Mouse (Mus musculus): ENCODE data around the gene Spata2l. TPM values are rescaled to one million over a fixed set of nuclear protein-coding genes. Genes with fewer than 3 reads are reported as not detected.
"Not testable (repeated sequence)": the region's sequence is repeated elsewhere in the genome, so short reads cannot be mapped to it uniquely, and the experiment has no call there.

The Spata2l gene
- polyA plus RNA-seq, 1 experiment from 2014 or later = 2.5 TPM

DNA sequence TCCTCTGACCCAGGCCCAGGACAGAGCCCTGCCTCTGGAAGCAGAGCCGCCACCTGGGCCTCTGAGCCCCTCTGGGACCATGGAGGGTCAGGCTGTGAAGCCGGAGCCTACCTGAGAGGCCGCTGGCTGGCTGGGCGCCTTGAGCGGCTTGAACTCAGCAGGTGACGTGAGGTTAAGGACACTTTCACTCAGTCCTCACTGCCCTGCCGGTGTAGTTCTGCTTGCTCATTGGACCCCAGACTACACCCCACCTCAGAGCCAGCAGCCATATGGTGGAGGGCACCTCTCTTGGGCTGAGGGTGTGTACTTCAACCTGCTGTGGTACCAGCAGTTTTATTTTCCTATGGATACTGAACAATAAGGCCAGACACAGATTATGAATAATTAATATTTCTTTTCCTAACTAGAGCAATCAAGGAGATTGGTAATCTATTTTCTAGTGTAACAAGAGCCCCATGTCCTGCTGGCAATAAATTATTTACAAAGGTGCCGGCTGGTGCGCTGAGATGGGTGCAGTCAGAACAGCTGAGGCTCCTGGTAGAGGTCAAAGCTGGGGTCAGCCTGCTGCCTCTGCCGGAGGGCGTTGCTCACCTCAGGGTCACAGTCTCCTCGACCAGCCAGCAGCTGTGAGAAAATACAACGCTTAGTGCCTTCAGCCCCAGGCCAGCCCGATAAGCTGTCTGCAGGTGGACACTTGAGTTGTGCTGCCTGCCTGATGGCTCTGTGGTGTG is 32.1 kb upstream of the Spata2l start:
- Histone ChIP-seq H3K9ac (no peak overlapping the region), H3K27me3 (replicated peaks) (no peaks in the 10 kb centered on the region)
- WGBS = 81% methylated on average over 14 of the region's 14 CpGs

DNA sequence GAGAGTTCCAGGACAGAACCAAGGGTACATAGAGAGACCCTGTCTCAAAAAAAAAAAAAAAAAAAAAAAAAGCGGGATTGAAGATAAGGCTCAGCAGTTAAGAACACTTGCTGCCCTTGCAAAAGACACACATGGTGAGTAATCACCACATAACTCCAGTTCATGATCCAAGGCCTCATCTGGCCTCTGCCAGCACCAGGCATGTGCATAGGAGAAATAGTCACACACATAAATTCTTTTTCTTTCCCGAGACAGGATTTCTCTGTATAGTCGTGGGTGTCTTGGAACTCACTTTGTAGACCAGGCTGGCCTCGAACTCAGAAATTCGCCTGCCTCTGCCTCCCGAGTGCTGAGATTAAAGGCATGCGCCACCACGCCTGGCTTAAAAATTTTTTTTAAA is 21.6 kb upstream of the Spata2l start:
- not testable (repeated sequence) for ATAC-seq (ENCODE audit: insufficient number of reproducible peaks, low FRiP score); H3K27me3 ChIP-seq (replicated peaks); H3K4me3 ChIP-seq; H3K4me2 ChIP-seq; H3K9me3 ChIP-seq (replicated peaks); H3K9ac ChIP-seq; H3K27ac ChIP-seq (ENCODE audit: poor library complexity, severe bottlenecking)
- Histone ChIP-seq H3K4me1 (replicated peaks) (peaks cover 26% of the 10 kb centered on the region), H3K36me3 (peaks cover 56% of the 10 kb centered on the region)
- 85% methylated on average over 8 of the region's 8 CpGs for WGBS

More for the DNA sequence above, 32.1 kb upstream of the Spata2l start:
- no peak overlapping the region for H3K4me2 ChIP-seq
- no peak overlapping the region for H3K27ac ChIP-seq (ENCODE audit: poor library complexity, severe bottlenecking)
- no peak for ATAC-seq (ENCODE audit: insufficient number of reproducible peaks, low FRiP score)
- no peaks in the 10 kb centered on the region for H3K9me3 ChIP-seq (replicated peaks)
- H3K4me1 ChIP-seq (replicated peaks) = peaks cover 5% of the 10 kb centered on the region; the same call in 1 of the 2 replicates
- no peak overlapping the region for H3K4me3 ChIP-seq
- peaks cover 85% of the 10 kb centered on the region for H3K36me3 ChIP-seq

DNA sequence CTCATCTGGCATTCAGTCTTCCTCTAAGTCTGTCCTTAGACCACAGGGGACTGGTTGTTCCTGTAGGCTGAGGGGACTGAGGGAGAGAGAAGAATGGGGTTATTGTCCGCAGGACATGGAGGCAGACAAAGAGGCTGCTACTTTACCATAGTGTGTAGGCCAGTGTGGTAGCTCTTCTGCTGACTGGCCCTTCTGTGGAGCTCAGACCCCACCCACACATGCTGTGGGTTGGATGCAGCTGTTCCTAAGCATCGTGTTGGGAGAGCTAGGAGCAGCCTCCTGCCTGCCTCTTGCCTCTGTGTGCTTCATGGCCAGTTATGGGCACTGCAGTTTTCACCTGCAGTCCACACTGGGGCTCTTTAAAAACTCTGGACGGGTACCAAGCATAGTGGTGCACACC is 21.1 kb upstream of the Spata2l start:
- H3K4me2 ChIP-seq = no peak overlapping the region
- H3K36me3 ChIP-seq = peaks cover 56% of the 10 kb centered on the region
- no peak for ATAC-seq (ENCODE audit: insufficient number of reproducible peaks, low FRiP score)

DNA sequence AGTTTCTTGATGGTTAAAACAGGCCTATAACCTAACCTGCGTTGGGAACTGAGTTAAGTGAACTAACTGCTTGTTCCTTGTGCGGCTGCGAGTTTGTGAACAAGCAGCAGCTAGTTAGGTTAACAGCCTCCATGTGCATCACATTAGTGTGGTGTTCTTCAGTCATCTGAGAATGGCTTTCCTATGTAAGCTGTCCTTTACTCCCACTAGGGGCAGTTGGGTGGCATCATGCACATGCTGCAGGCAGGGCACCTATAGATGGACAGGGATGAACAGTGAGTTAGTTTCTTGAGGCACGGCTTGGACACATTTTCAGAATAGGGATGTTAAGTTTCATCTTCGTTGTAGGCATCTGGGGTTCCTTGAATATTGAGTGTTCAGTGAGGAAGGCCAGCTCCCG is 19.1 kb upstream of the Spata2l start:
- Histone ChIP-seq H3K9ac (peak overlapping the region; percentile 97), H3K27ac (ENCODE audit: poor library complexity, severe bottlenecking) (no peak overlapping the region), H3K4me3 (peak overlapping the region; percentile 91), H3K9me3 (replicated peaks) (no peaks in the 10 kb centered on the region), H3K4me1 (replicated peaks) (peaks cover 28% of the 10 kb centered on the region), H3K36me3 (peaks cover 61% of the 10 kb centered on the region), H3K4me2 (peak overlapping the region; percentile 90), H3K27me3 (replicated peaks) (no peaks in the 10 kb centered on the region)
- WGBS = 58% methylated on average over 6 of the region's 6 CpGs
- no peak for ATAC-seq (ENCODE audit: insufficient number of reproducible peaks, low FRiP score)

More for the DNA sequence above, 21.1 kb upstream of the Spata2l start:
- no peak overlapping the region for H3K27ac ChIP-seq (ENCODE audit: poor library complexity, severe bottlenecking)
- H3K9me3 ChIP-seq (replicated peaks) = no peaks in the 10 kb centered on the region
- WGBS = 84% methylated on average over 3 of the region's 3 CpGs
- peaks cover 28% of the 10 kb centered on the region for H3K4me1 ChIP-seq (replicated peaks)
- H3K27me3 ChIP-seq (replicated peaks) = no peaks in the 10 kb centered on the region
- no peak overlapping the region for H3K9ac ChIP-seq
- H3K4me3 ChIP-seq = no peak overlapping the region

DNA sequence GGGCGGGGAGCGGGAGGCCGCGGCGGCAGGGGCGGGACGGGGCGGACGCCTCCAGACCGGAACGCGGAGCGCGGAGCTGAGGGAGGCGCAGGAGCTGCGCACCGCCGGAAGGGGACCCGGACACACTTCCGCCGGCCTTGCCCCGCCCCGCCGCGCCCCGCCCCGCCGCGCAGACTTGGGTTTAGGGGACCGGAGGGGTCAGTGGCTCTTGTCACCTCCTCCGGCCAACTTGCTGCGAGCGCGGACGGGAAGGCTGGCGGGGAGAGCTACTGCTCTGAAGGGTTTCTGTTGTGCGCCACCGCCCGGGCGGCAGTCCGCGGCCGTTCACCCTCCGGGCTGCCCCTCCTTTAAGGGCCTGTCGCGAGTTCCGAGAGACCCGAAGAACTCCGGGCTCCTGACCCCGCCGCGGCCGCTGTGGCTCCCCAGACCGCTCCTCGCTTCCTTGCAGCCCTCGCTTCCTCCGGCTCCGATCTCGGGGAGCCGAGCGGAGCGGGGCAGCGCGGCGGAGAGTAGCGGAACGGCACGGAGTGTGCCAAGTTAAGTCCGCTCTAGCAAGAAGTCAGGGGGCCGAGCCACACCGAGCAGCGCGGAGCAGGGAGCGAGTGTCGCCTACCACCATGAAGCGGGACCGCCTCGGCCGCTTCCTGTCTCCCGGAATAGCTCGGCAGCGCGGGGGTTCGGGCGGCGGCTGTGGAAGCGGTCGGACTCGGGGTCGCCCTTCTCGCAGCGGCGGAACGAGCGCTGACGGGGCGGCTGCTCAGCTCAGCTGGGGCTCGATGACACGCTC is 18.3 kb upstream of the Spata2l start, which contains the start of the genes Zfp276 and Vps9d1:
Gene Zfp276 (plus strand): TSS at position 97 of the 787 bp plus-strand sequence.
Gene Vps9d1 (minus strand): TSS at position 250 of the 787 bp plus-strand sequence.
- peak within 1 kb of the TSS; percentile 91 for H3K4me3 ChIP-seq
- peaks cover 28% of the 10 kb centered on the region for H3K4me1 ChIP-seq (replicated peaks)
- H3K9ac ChIP-seq = peak within 1 kb of the TSS; percentile 97
- peaks cover 58% of the 10 kb centered on the region for H3K36me3 ChIP-seq
- under 1% methylated on average over 72 of the region's 99 CpGs for WGBS
- H3K4me2 ChIP-seq = peak within 1 kb of the TSS; percentile 90
- no peaks in the 10 kb centered on the region for H3K27me3 ChIP-seq (replicated peaks)
- peak; percentile 93 for ATAC-seq (ENCODE audit: insufficient number of reproducible peaks, low FRiP score)
- peak within 1 kb of the TSS; percentile 84 for H3K27ac ChIP-seq (ENCODE audit: poor library complexity, severe bottlenecking)
- H3K9me3 ChIP-seq (replicated peaks) = no peaks in the 10 kb centered on the region

DNA sequence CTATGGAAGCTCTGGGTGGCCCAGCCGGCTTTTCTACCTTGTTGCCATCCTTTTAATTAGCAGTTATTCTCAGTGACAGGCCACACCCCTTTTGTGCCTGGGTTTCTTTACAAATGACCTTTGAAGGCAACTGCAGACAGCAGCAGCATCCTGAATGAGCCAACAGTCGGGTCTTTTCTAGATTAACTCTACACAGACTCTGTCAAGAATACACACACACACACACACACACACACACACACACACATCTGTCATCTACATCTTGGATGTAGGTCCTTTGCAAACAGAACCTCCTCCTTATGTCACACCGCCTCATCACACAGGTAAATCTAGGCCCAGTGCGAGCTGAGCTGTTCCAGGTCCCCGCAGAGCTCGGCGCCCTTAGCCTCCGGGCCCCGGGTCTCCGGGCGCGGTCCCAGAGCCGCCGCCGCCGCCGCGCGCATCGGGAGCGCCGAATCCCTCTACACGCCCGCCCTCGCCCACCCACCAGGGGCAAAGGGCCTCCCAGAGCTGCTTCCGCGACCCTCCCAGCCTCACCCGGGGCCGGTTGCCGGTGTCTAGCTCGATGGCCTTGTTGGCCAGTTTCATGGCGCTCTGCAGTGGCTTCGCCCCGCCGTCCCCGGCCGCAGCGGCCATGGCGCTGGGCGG is 17.5 kb upstream of the Spata2l start:
- ATAC-seq (ENCODE audit: insufficient number of reproducible peaks, low FRiP score) = peak; percentile 9
- Histone ChIP-seq H3K4me3 (peak overlapping the region; percentile 91), H3K36me3 (peaks cover 59% of the 10 kb centered on the region), H3K4me2 (peak overlapping the region; percentile 90), H3K4me1 (replicated peaks) (peaks cover 28% of the 10 kb centered on the region), H3K9me3 (replicated peaks) (no peaks in the 10 kb centered on the region), H3K27ac (ENCODE audit: poor library complexity, severe bottlenecking) (peak overlapping the region; percentile 84), H3K9ac (peak overlapping the region; percentile 97), H3K27me3 (replicated peaks) (no peaks in the 10 kb centered on the region)
- 0% methylated on average over 39 of the region's 40 CpGs for WGBS

DNA sequence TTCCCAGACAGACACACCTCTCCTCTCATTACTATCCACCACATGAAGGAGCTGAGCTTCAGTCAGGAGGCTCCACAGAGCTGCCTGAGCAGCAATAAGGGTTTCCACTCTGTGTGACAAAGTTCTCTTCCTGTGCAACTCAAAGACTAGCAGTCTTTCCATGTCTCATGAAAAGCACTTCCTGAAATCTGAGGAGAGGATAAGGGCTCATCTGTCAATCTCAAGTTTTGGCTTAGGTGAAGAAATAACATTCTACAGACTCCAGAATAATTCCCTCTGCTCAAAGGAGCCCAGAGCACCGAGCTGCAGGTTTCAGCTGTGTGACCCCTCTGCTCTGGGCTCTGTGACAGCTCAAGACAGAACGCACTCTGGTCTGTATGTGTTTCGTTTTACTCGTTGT is 16.9 kb upstream of the Spata2l start:
- no peak for ATAC-seq (ENCODE audit: insufficient number of reproducible peaks, low FRiP score)
- H3K4me3 ChIP-seq = peak overlapping the region; percentile 91
- peaks cover 28% of the 10 kb centered on the region for H3K4me1 ChIP-seq (replicated peaks)
- H3K36me3 ChIP-seq = peaks cover 59% of the 10 kb centered on the region
- 44% methylated on average over 4 of the region's 4 CpGs for WGBS
- 0 out of 2 replicates have a peak overlapping the region, but pooled peaks have one; percentile 21 for H3K27ac ChIP-seq (ENCODE audit: poor library complexity, severe bottlenecking)
- peak overlapping the region; percentile 90 for H3K4me2 ChIP-seq
- H3K27me3 ChIP-seq (replicated peaks) = no peaks in the 10 kb centered on the region
- H3K9ac ChIP-seq = peak overlapping the region; percentile 97
- no peaks in the 10 kb centered on the region for H3K9me3 ChIP-seq (replicated peaks)

DNA sequence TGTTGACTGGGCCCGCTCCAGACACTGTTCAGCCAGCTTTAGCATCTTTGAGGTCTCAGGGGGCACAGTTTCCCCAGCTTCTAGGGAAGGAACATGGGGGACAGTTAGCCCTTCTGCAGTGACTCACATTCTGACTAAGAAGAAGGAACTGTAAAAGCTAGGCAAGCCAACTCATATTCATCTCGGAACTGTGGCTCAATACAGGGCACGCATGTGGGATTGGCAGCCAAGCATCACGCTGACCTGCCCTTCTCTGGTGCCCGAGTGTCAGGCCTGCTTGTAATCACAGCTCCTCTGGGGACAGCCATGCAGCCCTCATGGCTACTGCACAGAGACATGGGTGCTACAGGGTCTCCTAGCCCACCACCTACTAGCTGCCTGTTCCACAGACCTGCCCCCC is 14.9 kb upstream of the Spata2l start:
- 93% methylated on average over 5 of the region's 5 CpGs for WGBS
- Histone ChIP-seq H3K4me3 (no peak overlapping the region), H3K36me3 (peaks cover 60% of the 10 kb centered on the region), H3K4me1 (replicated peaks) (peaks cover 22% of the 10 kb centered on the region), H3K27me3 (replicated peaks) (no peaks in the 10 kb centered on the region), H3K9ac (no peak overlapping the region), H3K27ac (ENCODE audit: poor library complexity, severe bottlenecking) (no peak overlapping the region), H3K4me2 (no peak overlapping the region), H3K9me3 (replicated peaks) (no peaks in the 10 kb centered on the region)
- no peak for ATAC-seq (ENCODE audit: insufficient number of reproducible peaks, low FRiP score)

DNA sequence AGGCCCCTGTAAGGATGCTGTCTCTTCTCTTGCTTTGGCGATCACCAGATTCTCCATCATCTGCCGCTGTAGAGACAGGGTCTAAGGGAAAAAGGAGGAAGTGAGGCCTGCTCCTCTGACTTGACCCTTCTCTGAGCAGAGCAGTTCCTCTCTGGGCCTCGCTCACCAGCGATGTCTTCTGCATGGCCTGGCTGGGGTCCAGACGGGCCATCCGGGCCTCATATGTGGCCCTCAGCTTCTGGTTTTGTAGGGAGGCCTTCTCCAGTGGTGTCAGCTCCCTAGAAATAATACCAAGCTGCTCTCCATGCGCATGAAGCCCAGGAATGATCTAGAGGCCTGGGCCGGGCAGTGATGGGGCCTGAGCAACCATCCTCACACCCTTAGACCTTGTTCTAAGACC is 12.6 kb upstream of the Spata2l start:
- no peak for ATAC-seq (ENCODE audit: insufficient number of reproducible peaks, low FRiP score)
- Histone ChIP-seq H3K36me3 (peaks cover 80% of the 10 kb centered on the region), H3K4me3 (no peak overlapping the region), H3K4me2 (no peak overlapping the region), H3K4me1 (replicated peaks) (peaks cover 11% of the 10 kb centered on the region), H3K9ac (no peak overlapping the region), H3K9me3 (replicated peaks) (no peaks in the 10 kb centered on the region), H3K27me3 (replicated peaks) (no peaks in the 10 kb centered on the region), H3K27ac (ENCODE audit: poor library complexity, severe bottlenecking) (no peak overlapping the region)
- 92% methylated on average over 8 of the region's 8 CpGs for WGBS

DNA sequence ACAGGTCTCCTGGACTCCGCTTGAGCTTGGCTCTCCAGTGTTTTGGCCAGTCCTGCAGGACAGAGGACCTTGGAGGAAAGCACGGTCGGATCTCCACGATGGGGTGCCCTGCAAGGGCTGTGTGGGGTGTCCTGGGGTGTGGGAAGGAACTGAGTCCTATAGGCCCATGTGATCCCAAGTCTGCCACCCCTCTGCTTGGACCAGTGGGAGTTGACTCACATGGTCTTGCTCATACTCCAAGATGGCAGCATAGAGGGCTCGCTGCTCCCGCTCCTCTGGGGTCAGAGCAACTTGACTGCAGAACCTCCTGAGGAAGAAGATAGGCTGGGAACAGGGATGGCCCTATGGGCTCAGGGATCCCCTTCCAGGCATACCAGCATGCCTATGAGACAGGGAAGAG is 11.7 kb upstream of the Spata2l start:
- H3K4me1 ChIP-seq (replicated peaks) = peaks cover 4% of the 10 kb centered on the region
- H3K27ac ChIP-seq (ENCODE audit: poor library complexity, severe bottlenecking) = no peak overlapping the region
- H3K4me3 ChIP-seq = no peak overlapping the region
- H3K4me2 ChIP-seq = no peak overlapping the region
- no peak overlapping the region for H3K9ac ChIP-seq
- no peaks in the 10 kb centered on the region for H3K27me3 ChIP-seq (replicated peaks)
- no peaks in the 10 kb centered on the region for H3K9me3 ChIP-seq (replicated peaks)
- no peak for ATAC-seq (ENCODE audit: insufficient number of reproducible peaks, low FRiP score)
- 92% methylated on average over 6 of the region's 6 CpGs for WGBS
- H3K36me3 ChIP-seq = peaks cover 89% of the 10 kb centered on the region

DNA sequence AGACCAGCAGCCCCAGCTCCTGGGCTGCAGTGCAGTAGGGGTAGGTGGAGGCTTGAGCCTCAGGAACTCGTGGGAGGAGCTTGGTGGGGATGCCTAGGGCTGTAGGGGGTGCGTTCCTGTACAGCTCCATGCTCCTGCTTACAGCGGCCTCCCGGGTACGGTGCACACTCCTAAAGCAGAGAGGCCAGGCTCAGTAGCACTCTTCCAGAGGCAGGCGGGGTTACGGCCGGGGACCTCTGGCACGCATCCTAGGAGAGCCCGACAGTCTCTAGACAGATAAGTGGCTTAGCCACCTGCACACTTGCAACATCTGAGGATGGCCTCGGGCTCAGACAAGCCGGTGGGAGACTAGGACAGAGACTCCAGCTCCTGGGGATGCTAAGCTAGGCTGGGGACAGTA is 9.5 kb upstream of the Spata2l start:
- no peak overlapping the region for H3K4me3 ChIP-seq
- H3K36me3 ChIP-seq = peaks cover 89% of the 10 kb centered on the region
- 82% methylated on average over 12 of the region's 12 CpGs for WGBS
- H3K9ac ChIP-seq = no peak overlapping the region
- no peaks in the 10 kb centered on the region for H3K27me3 ChIP-seq (replicated peaks)
- H3K27ac ChIP-seq (ENCODE audit: poor library complexity, severe bottlenecking) = no peak overlapping the region
- H3K9me3 ChIP-seq (replicated peaks) = no peaks in the 10 kb centered on the region
- H3K4me1 ChIP-seq (replicated peaks) = no peaks in the 10 kb centered on the region
- ATAC-seq (ENCODE audit: insufficient number of reproducible peaks, low FRiP score) = no peak
- no peak overlapping the region for H3K4me2 ChIP-seq
